Mouse (Mus musculus): ENCODE data around the gene Chrna7.

The Chrna7 gene

DNA sequence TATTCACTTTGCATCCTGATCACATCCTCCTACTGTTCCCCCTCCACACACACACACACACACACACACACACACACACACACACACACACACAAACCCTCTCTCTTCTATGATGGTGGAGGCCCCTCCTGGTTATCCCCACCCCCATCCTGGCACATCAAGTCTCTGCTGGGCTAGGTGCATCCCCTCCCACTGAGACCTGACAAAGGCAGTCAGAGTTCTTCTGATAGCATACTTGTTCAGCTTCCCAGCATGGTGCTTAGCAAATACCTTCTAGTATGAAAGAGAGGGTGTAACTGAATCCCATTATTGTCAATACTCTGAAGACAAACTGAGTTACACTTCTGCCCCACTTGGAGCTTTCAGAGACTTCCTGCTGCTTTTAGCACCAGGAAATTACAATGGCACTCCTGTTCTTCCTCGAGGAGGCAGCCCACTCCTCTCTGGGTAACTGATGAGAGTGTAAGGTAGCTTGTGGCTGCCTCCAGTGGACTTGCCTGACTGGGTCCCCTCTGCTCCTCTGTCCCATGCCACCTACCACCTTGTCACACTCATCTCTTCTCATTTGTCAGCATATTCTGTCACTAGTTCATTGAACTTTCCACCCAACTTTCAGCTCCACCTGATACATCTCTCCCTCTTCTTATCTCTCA is 127.9 kb downstream of the Chrna7 start:
- in situ Hi-C loops (cut with MseI, MboI) = no loop called here

- in situ Hi-C loops (cut with MseI, MboI) = no loop called here
Measured at GRCm38 (mm10) chr7:63060996-63061395, 151.4 kb downstream of the Chrna7 start.

All from mouse trophoblast stem cell (cell line).